Mouse (Mus musculus) CH12F3 (cell line): Measurements from ENCODE around the gene Ocrl.

ENCODE experiments used
- in situ Hi-C: fragments of 300-500 bp; cut with MboI; formaldehyde crosslinking; loops from 2 replicates; pipeline ENCODE4 v1.14.3; 2020; ENCODE audit warnings: low sequenced_read_pairs

The Ocrl gene

GRCm38 (mm10) chrX:47976551-47976950 is 64.4 kb downstream of the Ocrl start:
- in situ Hi-C loops = loop anchor here (25.0 kb wide), 1 partner anchor 436 kb away; no protein-coding TSS in a partner anchor

DNA sequence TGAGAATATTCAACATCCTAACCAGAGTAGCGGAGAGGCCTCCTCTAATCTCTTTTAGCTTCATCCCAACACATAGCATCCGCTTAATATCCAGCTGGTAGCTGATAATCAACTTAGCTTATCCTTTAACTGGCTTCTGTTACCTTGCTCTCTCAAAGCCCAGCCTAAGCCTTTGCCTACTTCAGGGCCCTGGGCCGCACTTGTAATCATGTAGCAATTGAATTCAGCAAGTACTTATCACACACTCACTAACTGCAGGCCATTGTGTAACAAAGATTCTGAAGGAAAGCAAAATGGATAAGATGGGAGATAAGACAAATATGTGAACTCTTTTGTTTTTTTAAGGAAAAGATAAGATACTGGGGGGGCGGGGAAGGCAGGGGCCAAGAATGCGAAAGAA is 64.9 kb downstream of the Ocrl start:
- in situ Hi-C loops = loop anchor here (25.0 kb wide), 1 partner anchor 435 kb away; no protein-coding TSS in a partner anchor

DNA sequence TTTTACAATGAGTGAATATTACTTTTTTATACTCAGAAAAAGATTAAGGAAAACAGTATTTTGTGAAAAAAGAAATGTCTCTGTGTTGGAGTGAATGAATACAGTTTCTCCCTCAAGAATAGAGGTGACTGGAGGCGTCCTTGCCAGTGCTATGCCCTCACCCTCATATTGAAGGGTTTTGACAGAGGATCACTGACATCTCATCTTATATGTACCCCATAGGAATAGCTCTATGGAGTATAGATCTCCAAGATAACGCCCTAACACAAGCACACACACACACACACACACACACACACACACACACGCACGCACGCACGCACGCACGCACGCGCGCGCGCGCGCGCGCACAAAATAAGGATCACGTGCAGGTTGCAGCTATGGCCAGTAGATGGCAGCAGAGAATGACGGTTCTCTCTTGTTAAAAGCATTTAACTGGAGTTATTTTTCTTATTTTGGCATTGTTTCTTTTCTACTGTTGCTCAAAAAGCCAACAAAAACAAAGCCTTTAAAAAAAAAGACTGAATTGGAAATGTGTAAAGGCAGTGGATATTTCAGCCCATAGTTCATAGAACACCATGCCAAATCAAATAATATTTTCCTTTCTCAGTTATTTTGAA is 72.9 kb downstream of the Ocrl start:
- in situ Hi-C loops = loop anchor here (25.0 kb wide), 1 partner anchor 427 kb away; no protein-coding TSS in a partner anchor

GRCm38 (mm10) chrX:47988024-47988423 is 75.8 kb downstream of the Ocrl start:
- in situ Hi-C loops = loop anchor here (25.0 kb wide), 1 partner anchor 424 kb away; no protein-coding TSS in a partner anchor

- in situ Hi-C loops = loop anchor here (25.0 kb wide), 1 partner anchor 420 kb away; no protein-coding TSS in a partner anchor
These were observed 80.4 kb downstream of the Ocrl start for GRCm38 (mm10) chrX:47992606-47993005.

DNA sequence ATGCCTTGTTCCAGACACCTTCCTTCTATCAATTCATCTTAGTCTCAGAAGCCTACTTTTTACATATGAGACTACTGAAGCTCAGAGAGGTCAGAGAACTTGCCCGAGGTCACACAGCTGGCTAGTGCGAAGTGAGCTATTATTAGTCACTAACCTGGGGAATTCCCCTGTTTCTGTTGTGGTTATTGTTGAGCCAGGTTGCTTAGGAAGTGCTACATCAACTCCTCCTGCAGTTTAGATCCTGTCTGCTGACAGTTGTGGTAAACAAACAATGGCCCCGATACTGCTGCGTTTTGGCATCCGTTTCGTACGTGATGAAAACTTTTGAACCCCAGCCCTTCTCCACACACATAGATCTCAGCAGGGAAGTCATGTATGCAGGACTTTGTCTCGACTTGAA is 86.2 kb downstream of the Ocrl start:
- in situ Hi-C loops = loop anchor here (25.0 kb wide), 1 partner anchor 414 kb away; no protein-coding TSS in a partner anchor

- in situ Hi-C loops = no loop called here
These were observed 89.0 kb downstream of the Ocrl start for GRCm38 (mm10) chrX:48001151-48001550.

GRCm38 (mm10) chrX:48004786-48005185 is 92.6 kb downstream of the Ocrl start:
- in situ Hi-C loops = no loop called here

- in situ Hi-C loops = no loop called here
These were observed 93.9 kb downstream of the Ocrl start for GRCm38 (mm10) chrX:48006062-48006461.

- in situ Hi-C loops = no loop called here
These were observed 99.5 kb downstream of the Ocrl start for GRCm38 (mm10) chrX:48011656-48012055.
